Mouse (Mus musculus): Measurements from ENCODE around the gene Ssc5d.
A peak's percentile ranks its signal among the peaks of the same experiment; 100 is the strongest.
"Not testable (repeated sequence)": the region's sequence is repeated elsewhere in the genome, so short reads cannot be mapped to it uniquely, and the experiment has no call there.

The Ssc5d gene

DNA sequence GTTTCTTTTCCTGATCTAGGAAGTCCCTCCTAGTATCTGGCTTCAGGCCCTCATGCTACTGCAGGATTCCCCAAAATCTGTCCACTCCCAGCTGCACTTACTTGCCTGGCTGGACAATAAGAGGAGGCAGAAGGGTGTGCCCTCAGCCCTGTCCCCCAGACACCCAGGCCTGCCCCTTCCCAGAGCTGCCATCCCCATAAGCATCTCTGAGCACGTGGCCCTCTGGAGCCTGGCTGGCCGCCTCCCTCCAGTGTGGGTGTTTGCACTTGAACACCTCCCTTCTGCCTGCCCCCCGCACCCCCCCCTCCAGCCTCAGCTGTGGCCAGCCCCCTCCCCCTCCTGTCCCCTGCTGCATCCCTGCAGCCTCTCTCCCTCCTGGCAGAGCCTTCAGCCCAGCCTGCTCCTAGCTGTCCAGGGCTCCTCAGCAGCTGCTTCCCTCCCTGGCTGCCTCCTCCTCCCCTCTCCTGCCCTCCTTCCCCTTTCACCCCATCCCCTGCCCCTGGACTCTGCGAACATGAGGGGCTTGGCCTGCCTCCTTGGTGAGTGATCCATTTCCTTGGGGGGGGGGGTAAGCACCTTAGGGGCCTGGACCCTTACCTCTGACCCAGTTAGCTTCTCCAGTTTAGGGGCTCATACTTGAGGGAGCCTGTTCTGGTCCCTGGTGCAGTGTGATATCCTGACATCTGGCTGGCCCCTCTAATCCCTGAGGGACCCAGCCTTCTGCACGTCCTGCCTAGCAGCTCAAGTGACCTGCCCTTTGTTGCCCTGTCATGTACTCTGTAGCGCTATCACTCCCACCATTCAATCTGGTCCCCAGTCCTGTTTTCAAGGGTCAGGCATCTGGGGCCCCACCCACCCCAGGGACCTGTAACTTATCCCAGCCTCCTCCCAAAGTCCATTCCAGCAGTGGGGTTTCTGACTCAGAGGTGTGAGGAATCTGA, at the start of gene Ssc5d:
Gene Ssc5d (plus strand): TSS at position 345 of the 941 bp plus-strand sequence.
- DNase-seq (ENCODE audit: low spot score): no peak

DNA sequence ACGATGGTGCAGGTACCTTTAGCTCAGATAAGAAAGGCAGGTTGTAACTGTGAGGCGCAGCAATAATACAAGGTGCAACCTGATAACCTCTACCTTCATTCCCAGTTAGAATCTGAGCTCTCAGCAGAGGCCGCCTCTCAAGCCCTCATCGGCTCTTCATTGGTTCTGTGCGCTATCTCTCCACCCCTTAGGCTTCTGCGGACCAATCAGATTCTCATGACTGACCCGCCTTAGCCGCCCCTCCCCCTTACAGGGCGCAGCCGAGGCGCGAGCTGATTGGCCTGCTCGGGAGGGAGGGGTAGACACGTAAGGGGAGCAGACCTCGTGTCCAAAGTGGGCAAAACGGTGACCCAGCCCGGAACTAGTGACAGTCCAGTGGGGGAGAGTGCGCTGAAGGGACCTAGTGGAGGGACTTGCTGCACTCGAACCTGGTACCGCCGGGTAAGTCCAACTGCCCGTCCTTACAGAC, 48.8 kb upstream of the Ssc5d start, which contains the start of gene Isoc2a:
Gene Isoc2a (plus strand): TSS at position 401 of the 469 bp plus-strand sequence.
- peak; percentile 86 for DNase-seq (ENCODE audit: low spot score)

DNA sequence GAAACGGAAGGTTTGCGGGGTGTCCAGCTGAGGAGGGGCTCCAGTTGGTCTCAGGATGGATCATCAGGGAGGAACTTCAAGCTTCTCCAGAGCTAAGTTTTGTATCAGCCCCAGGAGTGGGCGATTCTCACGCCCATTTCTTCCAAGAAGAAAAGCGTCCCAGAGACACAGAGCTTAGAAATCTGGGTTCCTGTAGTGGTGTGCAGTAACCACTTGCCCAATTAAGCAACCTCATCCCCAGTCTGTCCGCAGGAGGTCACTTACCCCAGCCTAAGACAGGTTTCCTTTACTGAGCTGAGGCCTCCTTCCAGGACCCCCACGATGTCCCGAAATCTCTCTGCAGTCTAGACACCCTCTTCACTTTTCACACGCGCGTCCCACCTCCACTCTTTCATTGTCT, 48.4 kb upstream of the Ssc5d start:
- no peak for DNase-seq (ENCODE audit: low spot score)

DNA sequence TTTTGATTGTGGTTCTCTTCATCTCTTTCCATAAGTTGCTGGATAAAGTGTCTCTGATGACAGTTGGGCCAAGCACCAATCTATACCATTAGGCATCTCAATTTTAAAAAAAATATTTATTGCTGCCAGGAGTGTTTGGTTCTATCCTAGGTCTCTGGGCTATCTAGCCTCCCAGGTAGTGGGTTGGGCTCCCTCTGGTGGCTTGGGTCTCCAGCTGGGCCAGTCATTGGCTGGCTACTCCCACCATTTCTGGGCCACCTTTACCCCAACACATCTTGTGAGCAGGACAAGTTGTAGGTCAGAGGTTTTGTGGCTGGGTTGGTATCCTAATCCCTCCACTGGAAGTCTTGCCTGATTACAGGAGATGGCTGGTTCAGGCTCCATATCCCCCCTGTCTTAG, 47.4 kb upstream of the Ssc5d start:
- peak; percentile 22 for DNase-seq (ENCODE audit: low spot score)

DNA sequence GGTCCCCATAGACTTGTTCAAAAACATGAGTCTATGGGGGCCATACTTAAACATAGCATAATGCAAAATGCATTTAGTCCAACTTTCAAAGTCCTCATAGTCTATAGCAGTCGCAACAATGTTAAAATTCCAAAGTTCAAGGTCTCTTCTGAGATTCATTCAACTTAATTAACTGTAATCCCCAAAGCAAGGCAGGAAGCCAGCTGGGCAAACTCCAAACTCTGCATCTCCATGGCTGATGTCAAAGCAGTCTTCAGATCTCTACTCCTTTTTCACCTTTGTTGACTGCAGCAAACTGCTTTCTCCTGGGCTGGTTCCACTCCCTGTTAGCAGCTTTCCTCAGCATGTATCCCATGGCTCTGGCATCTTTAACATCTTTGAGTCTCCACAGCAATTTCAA, 46.5 kb upstream of the Ssc5d start:
- not testable (repeated sequence) for DNase-seq (ENCODE audit: low spot score)

DNA sequence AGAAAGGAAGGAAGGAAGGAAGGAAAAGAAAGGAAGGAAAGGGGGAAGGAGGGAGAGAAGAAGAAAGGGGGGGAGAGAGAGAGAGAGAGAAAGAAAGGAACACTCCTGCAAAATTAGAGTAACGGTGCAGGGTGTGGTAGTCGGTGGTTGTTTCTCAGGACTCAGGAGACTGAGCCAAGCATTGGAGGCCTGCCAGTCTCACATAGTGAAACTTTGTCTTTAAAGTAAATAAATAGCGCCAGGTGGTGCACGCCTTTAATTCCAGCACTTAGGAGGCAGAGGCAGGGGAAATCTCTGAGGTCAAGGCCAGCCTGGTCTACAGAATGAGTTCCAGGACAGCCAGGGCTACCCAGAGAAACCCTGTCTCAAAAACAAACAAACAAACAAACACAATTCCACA, 38.9 kb upstream of the Ssc5d start:
- DNase-seq (ENCODE audit: low spot score): no peak

DNA sequence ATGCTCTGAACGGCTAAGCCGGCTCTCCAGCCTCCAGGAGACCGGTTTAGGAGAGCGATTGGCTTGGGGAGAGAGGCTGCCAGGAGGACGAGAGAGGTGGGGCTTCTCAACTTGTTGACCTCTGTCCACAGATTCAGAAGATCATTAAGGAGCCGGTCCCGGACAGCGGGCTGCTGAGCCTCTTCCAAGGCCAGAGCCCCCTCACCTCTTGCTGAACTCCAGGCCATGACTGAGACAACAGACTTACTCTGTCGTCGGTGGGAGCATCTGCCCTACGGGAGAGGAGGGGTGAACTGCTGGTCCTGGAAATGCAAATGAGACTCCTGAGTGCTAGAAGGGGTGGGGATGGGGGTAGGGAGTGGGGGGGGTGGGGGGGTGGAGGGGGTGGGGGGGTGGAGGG, 30.4 kb upstream of the Ssc5d start:
- no peak for DNase-seq (ENCODE audit: low spot score)

DNA sequence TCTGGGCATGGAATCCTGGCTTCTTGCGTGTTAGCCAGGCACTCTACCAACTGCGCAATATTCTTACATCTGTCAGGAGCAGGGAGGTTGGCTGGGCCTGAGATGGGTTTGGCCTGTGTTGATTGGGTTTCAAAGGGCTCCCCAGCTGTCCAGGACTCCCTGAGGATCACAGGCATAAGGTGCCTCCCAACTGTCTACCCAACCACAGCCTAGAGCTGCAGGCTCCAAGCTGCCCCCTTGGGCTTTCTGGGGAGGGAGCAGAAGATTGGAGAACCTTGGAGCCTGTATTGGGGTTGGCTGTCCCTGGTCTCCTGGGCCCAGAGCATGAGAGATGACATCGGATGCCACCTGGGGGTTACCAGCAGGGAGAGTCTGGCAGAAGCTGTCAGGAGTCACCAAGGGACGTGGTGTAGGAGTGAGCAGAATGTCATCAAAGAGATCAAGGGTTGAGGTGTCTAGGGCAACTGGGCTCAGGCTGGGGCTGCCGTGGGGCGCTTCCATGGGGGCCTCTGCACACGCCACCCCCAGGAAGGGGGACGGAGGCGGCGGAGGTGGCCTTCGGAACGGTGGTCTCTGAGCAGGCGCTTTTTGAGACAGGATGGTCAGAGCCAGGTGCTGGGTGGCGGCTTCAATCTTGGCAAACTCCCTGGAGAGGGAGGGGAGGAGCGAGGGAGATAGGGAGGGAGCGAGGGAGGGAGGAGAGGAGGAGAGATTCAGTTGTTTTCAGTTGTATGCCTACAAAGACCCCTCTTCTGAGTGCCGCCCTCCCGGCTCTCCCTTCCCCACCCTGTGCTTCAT, 26.5 kb upstream of the Ssc5d start:
- no peak for DNase-seq (ENCODE audit: low spot score)

DNA sequence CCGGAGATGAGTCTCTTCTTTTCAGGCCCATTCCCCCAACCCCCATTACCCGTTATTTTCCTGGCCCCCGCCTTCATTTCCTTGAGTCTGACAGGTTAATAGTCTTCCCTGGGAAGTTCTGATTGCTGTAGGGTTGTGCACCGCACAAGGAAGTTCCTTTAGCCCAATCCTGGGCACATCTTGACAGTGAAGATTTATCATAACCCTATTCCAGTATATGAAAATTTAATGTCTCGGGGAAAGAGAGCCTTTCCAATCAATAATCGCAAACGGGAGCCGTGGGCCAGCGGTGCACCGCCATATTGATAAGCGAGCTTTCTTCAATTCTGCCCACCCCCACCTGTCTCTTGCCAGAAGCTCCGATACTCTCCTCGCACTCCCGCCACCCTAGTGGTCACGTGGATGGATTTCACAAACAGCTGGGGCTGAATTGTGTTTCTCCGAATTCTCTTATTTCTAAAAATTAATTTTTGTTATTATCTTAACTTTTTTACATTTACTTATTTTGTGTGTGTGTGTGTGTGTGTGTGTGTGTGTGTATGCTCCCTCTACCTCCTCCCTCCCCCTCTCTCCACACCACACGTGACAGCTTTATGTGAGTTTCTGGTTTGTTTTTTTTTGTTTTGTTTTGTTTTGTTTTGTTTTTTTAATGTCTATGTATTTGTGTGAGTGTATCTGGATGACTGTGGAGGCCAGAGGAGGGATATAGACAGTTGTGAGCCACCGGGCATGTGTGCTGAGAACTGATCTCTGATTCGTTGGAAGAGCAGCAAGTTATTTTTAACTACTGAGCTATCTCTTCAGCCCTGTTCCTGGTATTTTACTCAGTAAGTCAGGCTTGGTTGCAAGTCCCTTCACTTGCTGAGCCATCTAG, 25.7 kb upstream of the Ssc5d start:
- no peak for DNase-seq (ENCODE audit: low spot score)

DNA sequence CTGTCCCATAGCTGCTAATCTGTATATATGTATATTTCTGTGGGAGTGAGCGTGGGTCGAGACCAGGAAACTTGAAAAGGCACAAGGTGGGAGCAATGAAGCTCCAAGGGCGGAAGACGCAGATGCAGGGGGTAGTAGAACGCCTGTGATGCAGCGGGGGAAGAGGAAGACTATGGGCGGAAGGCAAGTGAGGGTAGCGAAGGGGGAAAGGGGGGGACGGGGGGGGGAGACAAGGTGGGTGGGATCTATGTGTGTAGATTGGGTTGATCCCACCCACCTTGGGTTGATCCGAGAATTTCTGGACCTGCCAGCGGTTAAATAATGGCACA, 25.1 kb upstream of the Ssc5d start:
- DNase-seq (ENCODE audit: low spot score): no peak

DNA sequence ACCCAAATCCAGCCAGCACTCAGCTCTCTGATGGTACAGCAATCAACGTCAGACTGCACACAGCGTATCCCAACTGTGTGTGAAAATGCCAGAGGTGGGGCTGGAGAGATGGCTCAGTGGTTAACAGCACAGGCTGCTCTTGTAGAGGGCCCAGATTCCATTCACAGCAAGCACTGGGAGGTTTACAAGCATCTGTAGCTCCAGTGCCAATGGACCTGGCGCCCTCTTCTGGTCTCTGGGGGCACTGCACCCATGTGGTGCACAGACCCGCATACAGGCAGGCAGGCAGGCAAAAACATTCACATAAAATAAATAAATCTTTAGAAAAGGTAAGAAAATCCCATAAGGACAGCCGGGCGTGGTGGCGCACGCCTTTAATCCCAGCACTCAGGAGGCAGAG, 24.4 kb upstream of the Ssc5d start:
- DNase-seq (ENCODE audit: low spot score): peak; percentile 59

DNA sequence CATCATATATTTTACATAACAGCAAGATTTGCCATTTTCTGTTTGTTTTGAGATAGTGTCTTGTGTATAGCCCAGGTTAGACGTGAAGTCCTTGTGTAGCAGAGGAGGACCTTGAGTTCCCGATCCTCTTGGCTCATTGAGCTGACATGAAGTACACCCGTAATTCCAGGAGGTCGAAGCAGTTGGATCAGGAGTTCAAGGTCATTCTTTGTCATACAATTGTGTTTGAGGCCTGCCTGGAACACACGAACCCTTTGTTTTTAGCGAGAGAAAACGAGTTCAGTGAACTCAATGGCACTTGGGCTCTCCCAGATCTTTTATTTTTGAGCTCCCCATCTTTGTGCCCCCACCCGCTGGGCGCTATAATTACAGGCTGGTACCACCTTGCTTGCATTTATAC, 23.2 kb upstream of the Ssc5d start:
- no peak for DNase-seq (ENCODE audit: low spot score)

DNA sequence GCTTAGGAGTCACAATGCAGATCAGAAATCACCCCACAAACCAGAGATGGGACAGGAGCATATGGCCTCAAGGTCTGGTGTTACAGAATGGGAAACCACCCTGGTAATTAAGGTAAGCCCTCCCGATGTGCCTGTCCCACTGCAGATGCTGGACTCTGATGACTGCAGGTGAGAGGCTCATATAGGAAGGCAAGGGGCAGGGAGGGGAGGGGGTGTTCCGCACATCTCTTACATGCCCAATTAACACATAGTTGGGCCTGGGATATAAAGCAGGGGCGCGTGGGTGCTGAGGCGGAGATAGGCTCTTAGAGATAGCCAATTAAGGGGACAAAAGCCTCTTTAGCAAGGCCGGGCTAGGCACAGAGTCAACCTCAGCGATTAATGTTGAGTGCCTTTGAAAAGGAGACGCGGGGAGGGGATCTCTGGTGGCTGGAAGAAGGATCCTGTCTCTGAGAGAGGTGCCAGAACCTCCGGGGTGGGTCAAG, 19.1 kb upstream of the Ssc5d start, which contains the start of gene Gm36210:
Gene Gm36210 (minus strand): TSS at position 51 of the 485 bp plus-strand sequence.
- no peak for DNase-seq (ENCODE audit: low spot score)

DNA sequence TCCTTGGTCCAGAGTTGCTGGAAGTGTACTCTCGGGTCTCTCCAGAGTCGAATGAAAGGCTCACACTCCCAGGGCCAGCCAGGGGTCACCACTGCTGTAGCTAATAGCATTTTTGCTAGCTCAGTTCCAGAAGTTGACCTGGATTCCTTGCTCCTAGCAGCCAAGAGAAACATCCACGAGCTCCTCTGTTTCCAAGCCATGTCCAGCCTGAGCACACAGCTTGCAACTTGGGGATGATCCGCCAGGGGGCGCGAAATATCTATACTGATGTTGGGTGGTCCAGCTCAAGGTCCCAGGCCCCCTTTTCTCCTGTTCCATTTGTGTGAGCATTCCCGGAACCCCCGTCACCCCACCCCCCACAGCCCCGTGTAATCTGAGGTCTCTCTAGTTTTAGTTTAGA, 14.0 kb upstream of the Ssc5d start:
- peak; percentile 31 for DNase-seq (ENCODE audit: low spot score)

DNA sequence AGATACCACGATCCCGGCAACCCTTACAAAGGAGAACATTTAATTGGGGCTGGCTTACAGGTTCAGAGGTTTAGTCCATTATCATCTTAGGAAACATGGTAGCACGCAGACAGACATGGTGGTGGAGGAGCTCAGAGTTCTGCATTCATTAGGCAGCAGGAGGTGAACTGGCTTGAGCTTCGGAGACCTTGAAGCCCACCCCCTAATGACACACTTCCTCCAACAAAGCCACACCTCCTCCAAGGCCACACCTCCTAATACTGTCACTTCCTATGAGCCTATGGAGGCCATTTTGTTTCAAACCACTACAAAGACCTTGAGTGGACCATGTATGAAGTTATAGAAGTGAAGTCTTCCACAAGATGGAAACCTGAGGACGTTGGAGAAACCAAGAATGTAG, 13.3 kb upstream of the Ssc5d start:
- no peak for DNase-seq (ENCODE audit: low spot score)

DNA sequence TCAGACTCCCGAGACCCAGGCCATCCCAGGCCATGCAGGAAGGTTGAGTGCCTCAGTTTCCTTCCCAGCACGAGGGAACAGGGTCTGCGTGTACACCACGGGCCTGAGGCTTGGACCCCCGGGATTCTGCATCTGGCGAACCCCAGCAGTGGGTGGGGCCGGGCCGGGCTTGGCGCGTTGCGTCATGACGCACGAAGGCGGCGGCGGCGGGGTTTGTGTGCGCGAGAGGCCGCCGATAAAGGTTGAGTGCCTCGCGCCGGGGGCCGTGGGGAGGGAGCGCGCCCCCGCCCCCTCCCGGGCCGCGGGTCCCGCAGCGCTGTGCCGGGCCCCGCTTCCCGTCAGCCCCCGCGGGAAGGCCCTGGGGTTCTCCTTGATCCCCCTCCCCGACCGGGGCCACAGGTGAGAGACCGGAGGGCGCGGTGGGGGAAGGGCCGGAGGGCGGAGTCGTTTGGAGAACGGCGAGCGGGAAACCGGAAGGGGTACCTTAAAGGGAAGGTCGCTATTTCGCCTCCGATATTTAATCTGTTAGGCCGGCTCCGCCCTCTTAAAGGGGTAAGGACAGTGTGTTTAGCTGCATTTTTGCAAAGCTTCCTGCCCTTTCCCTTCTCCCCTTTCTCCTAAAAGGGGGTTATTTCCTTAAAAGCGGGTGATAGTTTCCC, 10.4 kb upstream of the Ssc5d start, which contains the start of gene Zfp628:
Gene Zfp628 (plus strand): TSS at position 211 of the 659 bp plus-strand sequence.
- DNase-seq (ENCODE audit: low spot score): peak; percentile 87

DNA sequence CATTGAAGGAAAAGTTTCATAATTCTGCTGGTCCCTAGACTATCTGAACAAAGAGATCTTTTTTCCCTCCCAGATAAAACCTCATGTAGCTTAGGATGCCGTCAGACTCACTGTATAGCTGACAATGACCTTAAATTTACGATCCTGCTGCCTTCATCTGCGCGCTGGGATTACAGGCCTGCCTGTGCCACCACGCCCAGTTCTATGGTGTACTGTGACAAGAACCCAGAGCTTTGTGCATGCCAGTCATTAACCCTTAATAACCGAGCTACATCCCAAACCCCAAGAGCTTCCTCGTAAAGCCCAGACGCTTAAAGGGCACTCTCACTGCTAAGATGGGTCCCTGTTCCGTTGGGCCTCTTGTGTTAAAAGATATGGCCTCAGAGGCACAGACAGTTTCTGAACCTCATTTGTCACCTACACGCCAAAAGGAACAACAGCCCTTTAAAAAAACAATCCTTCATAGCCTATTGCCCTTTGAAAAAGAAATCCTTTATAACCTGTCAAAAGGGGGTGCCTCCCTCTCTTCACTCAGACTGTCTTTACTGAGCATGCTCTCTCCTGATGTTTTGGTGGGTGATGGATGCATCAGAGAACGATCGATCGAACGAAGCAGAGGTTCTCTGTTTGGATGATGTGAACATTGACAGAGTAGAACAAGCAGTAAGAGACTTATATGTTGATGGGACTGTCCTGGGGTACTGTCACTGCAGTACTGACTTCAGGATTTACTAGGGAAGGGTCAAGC, 9.7 kb upstream of the Ssc5d start:
- no peak for DNase-seq (ENCODE audit: low spot score)

DNA sequence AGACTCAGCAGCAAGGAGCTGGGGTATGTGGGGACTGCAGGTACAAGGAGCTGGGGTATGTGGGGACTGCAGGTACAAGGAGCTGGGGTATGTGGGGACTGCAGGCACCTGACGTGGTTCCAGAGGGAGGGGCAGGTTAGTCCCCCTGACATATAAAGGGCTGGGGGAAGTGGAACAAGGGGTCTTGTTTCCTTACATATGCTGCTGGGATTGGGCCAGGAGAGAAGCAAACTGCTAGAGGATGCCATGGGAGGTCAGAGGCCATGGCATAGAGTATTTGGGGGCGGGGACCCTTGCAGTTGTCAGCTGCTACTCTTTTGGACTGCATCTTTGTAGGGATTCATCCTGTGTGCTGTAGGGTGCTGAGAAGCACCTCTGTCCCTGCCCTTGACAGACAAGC, 8.1 kb upstream of the Ssc5d start:
- DNase-seq (ENCODE audit: low spot score): no peak

DNA sequence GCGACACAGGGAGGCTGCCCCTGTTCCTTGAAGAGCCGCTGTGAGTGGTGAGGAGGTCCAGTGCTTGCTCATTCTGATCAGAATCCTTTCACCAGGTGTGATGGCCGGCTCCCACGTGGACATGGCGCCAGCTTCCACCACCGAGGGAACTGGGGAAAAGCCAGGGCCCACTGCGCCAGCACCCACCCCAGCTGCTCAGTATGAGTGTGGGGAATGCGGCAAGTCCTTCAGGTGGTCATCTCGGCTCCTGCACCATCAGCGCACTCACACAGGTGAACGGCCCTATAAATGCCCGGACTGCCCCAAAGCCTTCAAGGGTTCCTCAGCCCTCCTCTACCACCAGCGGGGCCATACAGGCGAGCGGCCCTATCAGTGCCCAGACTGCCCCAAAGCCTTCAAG, 6.9 kb upstream of the Ssc5d start:
- DNase-seq (ENCODE audit: low spot score): no peak

DNA sequence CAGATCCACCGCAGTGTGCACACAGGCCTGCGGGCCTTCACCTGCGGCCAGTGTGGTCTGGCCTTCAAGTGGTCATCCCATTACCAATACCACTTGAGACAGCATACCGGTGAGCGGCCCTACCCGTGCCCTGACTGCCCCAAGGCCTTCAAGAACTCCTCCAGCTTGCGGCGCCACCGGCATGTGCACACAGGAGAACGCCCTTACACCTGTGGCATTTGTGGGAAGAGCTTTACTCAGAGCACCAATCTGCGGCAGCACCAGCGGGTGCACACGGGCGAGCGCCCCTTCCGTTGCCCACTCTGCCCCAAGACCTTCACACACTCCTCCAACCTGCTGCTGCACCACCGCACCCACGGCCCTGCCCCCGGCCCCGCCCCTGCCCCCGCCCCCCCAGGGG, 6.5 kb upstream of the Ssc5d start:
- DNase-seq (ENCODE audit: low spot score): no peak
